Mouse (Mus musculus): ENCODE measurements around the gene Ak1. TPM values are rescaled to one million over a fixed set of nuclear protein-coding genes. Genes with fewer than 3 reads are reported as not detected.

Ak1 gene
- 0.37 and 0.62 TPM in 2 replicates for polyA plus RNA-seq (2012; rRNA removed)

GRCm38 (mm10) chr2:32621517-32621859, at the start of gene Ak1:
Gene Ak1, plus strand, starts transcription at chr2:32621758.

GRCm38 (mm10) chr2:32574497-32574896, 47.1 kb upstream of the Ak1 start, which contains the start of gene Pip5kl1:
Gene Pip5kl1, plus strand, starts transcription at chr2:32574797.

GRCm38 (mm10) chr2:32575586-32576160, 45.9 kb upstream of the Ak1 start, which contains the start of gene 9430097D07Rik:
Gene 9430097D07Rik, minus strand, starts transcription at chr2:32575684.

GRCm38 (mm10) chr2:32586871-32587351, 34.6 kb upstream of the Ak1 start, which contains the start of gene St6galnac4:
Gene St6galnac4, plus strand, starts transcription at chr2:32587095.

GRCm38 (mm10) chr2:32599409-32599808, 22.1 kb upstream of the Ak1 start, which contains the start of gene St6galnac6:
Gene St6galnac6, plus strand, starts transcription at chr2:32599709.

GRCm38 (mm10) chr2:32646379-32647056, 25.0 kb downstream of the Ak1 start, which contains the start of gene Eng:
Gene Eng, plus strand, starts transcription at chr2:32646595.

Other genes starting within 250 kb of the Ak1 start
- gene 1110008P14Rik, start 239.8 kb upstream of the Ak1 start, polyA plus RNA-seq (2012; rRNA removed): 24.7 and 29.9 TPM in 2 replicates
- gene Lcn2, start 233.5 kb upstream of the Ak1 start, polyA plus RNA-seq (2012; rRNA removed): 493 and 623 TPM in 2 replicates
- 12.9 and 16.2 TPM in 2 replicates for gene Ptges2, start 225.9 kb upstream of the Ak1 start, polyA plus RNA-seq (2012; rRNA removed)
- gene Naif1, start 171.3 kb upstream of the Ak1 start, polyA plus RNA-seq (2012; rRNA removed): 1.2 TPM in 2 replicates
- 15.8 and 20.5 TPM in 2 replicates for gene Slc25a25, start 170.3 kb upstream of the Ak1 start, polyA plus RNA-seq (2012; rRNA removed)
- 3.1 and 3.4 TPM in 2 replicates for gene Fam102a, start 86.4 kb upstream of the Ak1 start, polyA plus RNA-seq (2012; rRNA removed)
- gene Dpm2, start 50.9 kb upstream of the Ak1 start, polyA plus RNA-seq (2012; rRNA removed): 45.1 and 48.7 TPM in 2 replicates
- 0.04 and 0.07 TPM in 2 replicates for gene Pip5kl1, start 47.0 kb upstream of the Ak1 start, polyA plus RNA-seq (2012; rRNA removed)
- gene 9430097D07Rik, start 46.1 kb upstream of the Ak1 start, polyA plus RNA-seq (2012; rRNA removed): not detected in 2 replicates
- gene St6galnac4, start 34.7 kb upstream of the Ak1 start, polyA plus RNA-seq (2012; rRNA removed): 4.1 TPM in 2 replicates
- 24.2 and 25.0 TPM in 2 replicates for gene St6galnac6, start 22.0 kb upstream of the Ak1 start, polyA plus RNA-seq (2012; rRNA removed)
- 24.4 and 26.0 TPM in 2 replicates for gene Eng, start 24.8 kb downstream of the Ak1 start, polyA plus RNA-seq (2012; rRNA removed)
- gene Fpgs, start 82.4 kb downstream of the Ak1 start, polyA plus RNA-seq (2012; rRNA removed): 140 and 142 TPM in 2 replicates
- gene Cdk9, start 91.3 kb downstream of the Ak1 start, polyA plus RNA-seq (2012; rRNA removed): 62.0 and 72.6 TPM in 2 replicates
- 12.4 and 13.9 TPM in 2 replicates for gene Sh2d3c, start 99.3 kb downstream of the Ak1 start, polyA plus RNA-seq (2012; rRNA removed)
- 0.06 TPM in 1 of 2 replicates, not detected in the other for gene 6330409D20Rik, start 119.3 kb downstream of the Ak1 start, polyA plus RNA-seq (2012; rRNA removed)
- 26.5 and 28.5 TPM in 2 replicates for gene Tor2a, start 135.5 kb downstream of the Ak1 start, polyA plus RNA-seq (2012; rRNA removed)
- gene Ttc16, start 153.9 kb downstream of the Ak1 start, polyA plus RNA-seq (2012; rRNA removed): 0.10 and 0.14 TPM in 2 replicates
- 1.2 and 1.4 TPM in 2 replicates for gene Ptrh1, start 154.0 kb downstream of the Ak1 start, polyA plus RNA-seq (2012; rRNA removed)
- not detected in 2 replicates for gene Cfap157, start 162.7 kb downstream of the Ak1 start, polyA plus RNA-seq (2012; rRNA removed)
- gene Stxbp1, start 225.5 kb downstream of the Ak1 start, polyA plus RNA-seq (2012; rRNA removed): 1.8 and 1.9 TPM in 2 replicates

Data from liver, embryonic 18 days (tissue).